Mouse (Mus musculus): Measurements from ENCODE around the gene Abca8a. TPM values are rescaled to one million over a fixed set of nuclear protein-coding genes. Genes with fewer than 3 reads are reported as not detected.
"Not testable (repeated sequence)": the region's sequence is repeated elsewhere in the genome, so short reads cannot be mapped to it uniquely, and the experiment has no call there.

Abca8a gene
- polyA plus RNA-seq, 1 experiment from 2014 or later, result 0.73 TPM

- Histone ChIP-seq H3K4me2 (no peak overlapping the region), H3K36me3 (no peaks in the 10 kb centered on the region), H3K9ac (no peak overlapping the region), H3K4me3 (no peak overlapping the region), H3K9me3 (no peaks in the 10 kb centered on the region), H3K27ac (replicated peaks) (no peak overlapping the region), H3K4me1 (replicated peaks) (no peaks in the 10 kb centered on the region), H3K27me3 (no peaks in the 10 kb centered on the region)
- 88% methylated on average over 3 of the region's 3 CpGs for WGBS
- ATAC-seq (ENCODE audit: low FRiP score, low read depth), result no peak
Observed at GRCm38 (mm10) chr11:110053681-110054080, 42.1 kb downstream of the Abca8a start.

DNA sequence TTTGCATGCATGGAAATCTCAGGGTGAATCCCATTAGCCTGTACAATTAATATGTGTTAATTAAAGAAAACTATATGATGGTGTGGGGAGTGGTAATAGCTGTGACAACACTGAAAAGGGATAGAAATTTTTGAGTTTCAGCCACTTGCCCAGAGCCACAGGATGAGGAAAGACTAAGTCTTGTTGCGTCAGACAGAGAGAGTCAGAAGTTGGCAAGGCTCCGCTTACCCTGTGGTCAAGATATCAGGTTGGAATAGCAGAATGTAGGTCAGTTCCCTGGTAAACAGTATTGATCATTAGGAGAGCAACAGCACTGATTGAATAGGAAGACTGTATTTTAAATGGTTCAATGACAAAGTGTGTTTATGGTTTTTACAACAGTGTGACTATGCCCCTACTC, 58.0 kb downstream of the Abca8a start:
- Histone ChIP-seq H3K36me3 (no peaks in the 10 kb centered on the region), H3K4me1 (replicated peaks) (no peaks in the 10 kb centered on the region), H3K27me3 (no peaks in the 10 kb centered on the region), H3K9ac (no peak overlapping the region), H3K9me3 (no peaks in the 10 kb centered on the region), H3K4me2 (no peak overlapping the region), H3K27ac (replicated peaks) (no peak overlapping the region), H3K4me3 (no peak overlapping the region)
- no peak for ATAC-seq (ENCODE audit: low FRiP score, low read depth)
- 99% methylated on average over 2 of the region's 2 CpGs for WGBS

DNA sequence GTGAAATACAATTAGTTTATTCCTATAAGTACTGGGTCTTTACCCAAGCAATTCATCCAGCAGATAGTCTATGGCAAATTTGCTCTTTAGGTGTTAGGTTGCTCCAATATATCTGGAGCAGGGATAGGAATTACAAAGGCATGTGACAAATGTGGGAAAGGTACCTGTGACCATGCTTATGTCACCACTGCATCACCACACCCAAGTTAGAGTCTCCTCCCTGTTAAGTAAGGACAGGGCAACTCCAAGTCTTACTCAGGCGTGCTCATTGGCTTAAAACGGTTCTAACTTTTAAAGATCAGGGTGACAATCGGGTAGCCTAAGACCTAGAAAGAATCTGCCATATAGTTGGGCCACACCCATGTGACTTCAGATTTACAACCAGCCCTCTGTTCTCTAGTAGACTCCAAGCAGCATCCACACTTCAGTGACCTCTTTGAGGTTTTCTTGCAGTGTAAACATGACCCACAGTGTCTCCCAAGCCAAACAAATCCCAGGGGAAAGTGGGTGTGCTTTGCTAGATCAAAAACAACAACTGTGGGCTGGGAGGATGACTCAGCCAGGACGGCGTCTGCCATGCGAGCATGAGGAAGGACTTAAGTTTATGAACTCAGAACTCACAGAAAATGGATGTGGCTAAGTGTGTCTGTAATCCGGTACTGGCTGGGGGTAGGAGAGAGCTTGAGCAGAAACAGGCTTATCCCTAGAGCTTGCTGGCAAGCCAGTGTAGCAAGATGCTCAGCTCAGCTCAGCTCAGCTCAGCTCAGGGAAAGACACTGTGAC, 66.7 kb downstream of the Abca8a start:
- Histone ChIP-seq H3K27ac (replicated peaks) (no peak overlapping the region), H3K36me3 (no peaks in the 10 kb centered on the region), H3K9me3 (no peaks in the 10 kb centered on the region), H3K27me3 (no peaks in the 10 kb centered on the region), H3K4me3 (no peak overlapping the region), H3K4me2 (no peak overlapping the region), H3K9ac (no peak overlapping the region), H3K4me1 (replicated peaks) (no peaks in the 10 kb centered on the region)
- no peak for ATAC-seq (ENCODE audit: low FRiP score, low read depth)
- 79% methylated on average over 7 of the region's 7 CpGs for WGBS

GRCm38 (mm10) chr11:110010836-110011546, 84.8 kb downstream of the Abca8a start:
- H3K27ac ChIP-seq (replicated peaks), result no peak overlapping the region
- WGBS, result 81% methylated on average over 2 of the region's 2 CpGs

GRCm38 (mm10) chr11:109995624-109996023, 100.2 kb downstream of the Abca8a start, which contains the start of gene Abca8b:
Gene Abca8b (minus strand): TSS chr11:109995845.
- WGBS, result under 1% methylated on average over 15 of the region's 15 CpGs
- peak within 1 kb of the TSS; percentile 81 for H3K4me2 ChIP-seq
- peak; percentile 94 for ATAC-seq (ENCODE audit: low FRiP score, low read depth)

More at GRCm38 (mm10) chr11:110010836-110011546, 84.8 kb downstream of the Abca8a start:
- Histone ChIP-seq H3K4me3 (no peak overlapping the region), H3K9ac (no peak overlapping the region), H3K9me3 (no peaks in the 10 kb centered on the region), H3K27me3 (no peaks in the 10 kb centered on the region), H3K4me2 (no peak overlapping the region), H3K36me3 (no peaks in the 10 kb centered on the region), H3K4me1 (replicated peaks) (no peaks in the 10 kb centered on the region)
- no peak for ATAC-seq (ENCODE audit: low FRiP score, low read depth)

DNA sequence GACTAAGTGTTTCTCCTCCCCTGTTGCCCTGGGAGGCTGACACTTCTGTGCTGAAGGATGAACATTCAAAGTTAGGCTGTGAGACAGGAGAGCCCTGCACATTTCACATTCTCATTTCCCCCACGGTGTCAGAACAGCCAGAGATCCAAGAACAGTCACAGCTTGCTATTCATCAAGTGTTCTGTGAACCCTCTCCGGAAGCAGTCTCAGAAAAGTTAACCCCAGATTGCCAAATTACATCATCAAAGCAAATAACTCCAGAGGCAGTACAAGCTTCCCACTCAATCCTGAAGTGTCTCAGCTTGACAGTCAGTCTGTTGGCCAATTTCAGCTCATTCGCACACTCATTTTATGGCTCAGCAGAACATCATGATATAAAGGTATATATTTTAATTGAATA, 100.8 kb downstream of the Abca8a start:
- peak overlapping the region; percentile 81 for H3K4me2 ChIP-seq
- no peaks in the 10 kb centered on the region for H3K36me3 ChIP-seq
- no peak overlapping the region for H3K9ac ChIP-seq
- no peaks in the 10 kb centered on the region for H3K27me3 ChIP-seq
- peak; percentile 55; the same call in 1 of the 2 replicates for ATAC-seq (ENCODE audit: low FRiP score, low read depth)
- H3K27ac ChIP-seq (replicated peaks), result 0 out of 2 replicates have a peak overlapping the region, but pooled peaks have one; percentile 13
- peaks cover 15% of the 10 kb centered on the region for H3K4me1 ChIP-seq (replicated peaks)
- H3K9me3 ChIP-seq, result no peaks in the 10 kb centered on the region
- WGBS, result 5% methylated on average over 3 of the region's 3 CpGs
- H3K4me3 ChIP-seq, result peak overlapping the region; percentile 47

More at GRCm38 (mm10) chr11:109995624-109996023, 100.2 kb downstream of the Abca8a start, which contains the start of gene Abca8b:
- peaks cover 15% of the 10 kb centered on the region for H3K4me1 ChIP-seq (replicated peaks)
- no peaks in the 10 kb centered on the region for H3K27me3 ChIP-seq
- no peaks in the 10 kb centered on the region for H3K9me3 ChIP-seq
- H3K27ac ChIP-seq (replicated peaks), result peak within 1 kb of the TSS; percentile 66
- H3K36me3 ChIP-seq, result no peaks in the 10 kb centered on the region
- peak within 1 kb of the TSS; percentile 52 for H3K9ac ChIP-seq
- H3K4me3 ChIP-seq, result peak within 1 kb of the TSS; percentile 47

DNA sequence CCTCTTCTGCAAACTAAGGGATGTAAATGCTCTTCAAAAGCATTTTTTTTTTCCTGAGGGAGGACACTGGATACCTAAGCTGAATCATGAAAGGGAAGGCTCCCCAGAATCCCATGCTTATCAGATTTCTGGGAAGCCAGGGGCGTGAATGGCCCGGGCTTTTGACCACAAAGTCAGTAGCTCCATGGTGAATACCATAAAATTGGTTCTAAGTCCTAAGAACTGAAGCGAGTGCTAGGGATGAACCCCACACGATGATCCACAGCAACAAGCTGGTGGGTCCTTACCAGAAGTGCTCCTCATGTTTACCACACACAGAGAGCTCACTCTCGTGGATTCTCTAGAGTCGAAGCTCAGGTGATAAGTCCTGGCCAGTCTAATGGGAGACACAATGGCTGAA, 101.8 kb downstream of the Abca8a start:
- ATAC-seq (ENCODE audit: low FRiP score, low read depth), result no peak
- Histone ChIP-seq H3K27me3 (no peaks in the 10 kb centered on the region), H3K9me3 (no peaks in the 10 kb centered on the region), H3K4me3 (no peak overlapping the region), H3K27ac (replicated peaks) (no peak overlapping the region), H3K4me2 (peak overlapping the region; percentile 81), H3K4me1 (replicated peaks) (peaks cover 15% of the 10 kb centered on the region), H3K9ac (no peak overlapping the region), H3K36me3 (no peaks in the 10 kb centered on the region)
- WGBS, result 71% methylated on average over 6 of the region's 6 CpGs

DNA sequence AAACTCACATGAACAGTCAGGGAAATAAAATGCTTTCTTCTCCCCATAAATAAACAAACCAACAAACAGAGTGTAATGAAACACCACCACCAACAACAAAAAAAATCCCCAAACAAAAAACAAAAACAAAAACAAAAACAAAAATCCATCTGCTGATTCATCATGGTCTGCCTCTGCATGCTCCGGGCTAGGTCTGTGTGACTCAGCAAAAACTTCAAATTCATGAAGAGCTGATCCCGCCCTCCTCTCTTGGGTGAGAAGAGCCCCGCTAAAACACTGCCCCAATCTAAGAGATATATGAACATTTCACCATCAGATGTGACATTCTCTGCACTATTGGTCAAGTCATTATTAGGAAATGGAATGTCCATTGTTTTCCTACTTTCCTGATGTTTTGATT, 104.5 kb downstream of the Abca8a start:
- Histone ChIP-seq H3K4me3 (no peak overlapping the region), H3K36me3 (no peaks in the 10 kb centered on the region), H3K4me2 (no peak overlapping the region), H3K9me3 (no peaks in the 10 kb centered on the region), H3K9ac (no peak overlapping the region), H3K27ac (replicated peaks) (no peak overlapping the region), H3K27me3 (no peaks in the 10 kb centered on the region), H3K4me1 (replicated peaks) (peaks cover 15% of the 10 kb centered on the region)
- ATAC-seq (ENCODE audit: low FRiP score, low read depth), result no peak
- 75% methylated on average over 3 of the region's 3 CpGs for WGBS

DNA sequence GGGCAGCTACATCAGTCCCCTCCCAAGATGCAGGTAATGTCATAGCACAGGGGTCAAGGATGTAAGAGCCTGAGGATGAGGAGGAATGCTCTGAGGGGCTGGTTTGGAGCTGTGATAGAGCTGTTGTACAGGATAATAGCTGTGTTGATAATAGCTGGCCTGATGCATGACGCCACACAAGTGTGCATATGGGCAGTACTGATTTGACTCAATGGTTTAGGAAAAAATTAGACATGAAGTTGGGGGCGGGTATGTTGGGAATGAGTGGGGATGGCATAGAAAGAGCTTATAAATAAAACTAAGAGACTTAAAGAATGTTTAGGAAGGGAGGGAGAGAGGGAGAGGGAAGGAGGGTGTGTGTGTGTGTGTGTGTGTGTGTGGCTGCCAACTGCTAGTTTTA, 105.5 kb downstream of the Abca8a start:
- no peak overlapping the region for H3K4me3 ChIP-seq
- no peaks in the 10 kb centered on the region for H3K36me3 ChIP-seq
- no peak overlapping the region for H3K27ac ChIP-seq (replicated peaks)
- H3K4me2 ChIP-seq, result no peak overlapping the region
- no peak for ATAC-seq (ENCODE audit: low FRiP score, low read depth)
- no peak overlapping the region for H3K9ac ChIP-seq
- no peaks in the 10 kb centered on the region for H3K27me3 ChIP-seq
- H3K9me3 ChIP-seq, result no peaks in the 10 kb centered on the region
- peaks cover 10% of the 10 kb centered on the region for H3K4me1 ChIP-seq (replicated peaks)
- WGBS, result 86% methylated on average over 2 of the region's 2 CpGs

GRCm38 (mm10) chr11:109988164-109988563, 107.6 kb downstream of the Abca8a start:
- H3K27ac ChIP-seq (replicated peaks), result no peak overlapping the region
- no peak overlapping the region for H3K9ac ChIP-seq
- no peaks in the 10 kb centered on the region for H3K36me3 ChIP-seq
- 67% methylated on average over 1 of the region's 1 CpGs for WGBS
- H3K4me1 ChIP-seq (replicated peaks), result no peaks in the 10 kb centered on the region
- H3K4me2 ChIP-seq, result no peak overlapping the region
- no peaks in the 10 kb centered on the region for H3K9me3 ChIP-seq
- ATAC-seq (ENCODE audit: low FRiP score, low read depth), result no peak
- no peaks in the 10 kb centered on the region for H3K27me3 ChIP-seq
- H3K4me3 ChIP-seq, result no peak overlapping the region

DNA sequence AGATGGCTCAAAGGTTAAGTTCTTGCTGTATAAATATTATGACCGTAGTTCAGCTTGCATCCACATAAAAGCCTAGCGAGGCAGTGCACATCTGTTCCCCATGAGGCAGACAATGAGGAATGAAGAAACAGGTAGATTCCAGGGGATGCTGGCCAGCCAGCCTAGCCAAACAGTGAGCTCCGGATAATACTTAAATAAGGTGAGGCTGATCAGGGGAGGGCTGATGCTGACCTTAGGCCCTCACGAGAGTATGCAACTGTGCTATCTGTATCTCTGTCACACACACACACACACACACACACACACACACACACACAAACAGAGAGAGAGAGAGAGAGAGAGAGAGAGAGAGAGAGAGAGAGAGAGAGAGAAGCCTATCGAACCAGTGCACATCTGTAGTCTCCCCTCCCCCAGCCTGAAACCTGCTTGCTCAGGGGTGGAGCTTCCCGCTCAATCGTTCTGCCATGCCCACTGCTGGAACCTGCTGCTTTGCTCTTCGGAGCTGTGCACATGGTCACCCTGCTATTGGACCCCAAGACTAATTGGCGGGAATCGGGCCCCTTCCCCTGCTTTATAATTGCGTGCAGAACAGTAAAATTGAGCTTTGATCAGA, 108.2 kb downstream of the Abca8a start:
- H3K4me1 ChIP-seq (replicated peaks); H3K27me3 ChIP-seq; H3K9me3 ChIP-seq; H3K4me2 ChIP-seq; H3K4me3 ChIP-seq; H3K27ac ChIP-seq (replicated peaks); H3K36me3 ChIP-seq; ATAC-seq (ENCODE audit: low FRiP score, low read depth): not testable (repeated sequence)
- H3K9ac ChIP-seq, result 0 out of 2 replicates have a peak overlapping the region, but pooled peaks have one; percentile 3
- WGBS, result 47% methylated on average over 10 of the region's 11 CpGs

DNA sequence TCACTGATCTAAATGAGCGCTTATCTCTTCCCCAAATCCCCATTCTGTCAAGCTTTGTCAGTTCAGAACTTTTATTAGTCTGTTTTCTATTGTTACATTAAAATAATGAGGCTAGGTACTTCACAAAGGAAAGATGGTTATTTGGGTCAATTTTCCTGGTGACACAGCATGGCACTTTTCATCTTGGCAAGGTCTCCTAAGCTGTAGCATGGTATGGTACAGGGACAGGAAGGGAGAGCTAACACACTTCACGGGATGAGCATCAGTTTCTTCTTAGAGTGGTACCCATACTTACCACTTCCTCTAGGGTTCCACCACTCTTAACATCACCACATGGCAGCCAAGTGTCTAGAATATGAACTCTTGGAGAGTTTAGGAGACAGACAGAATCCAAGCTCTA, 113.9 kb downstream of the Abca8a start:
- Histone ChIP-seq H3K9ac (no peak overlapping the region), H3K4me1 (replicated peaks) (no peaks in the 10 kb centered on the region), H3K27ac (replicated peaks) (no peak overlapping the region), H3K9me3 (no peaks in the 10 kb centered on the region), H3K4me2 (no peak overlapping the region), H3K27me3 (no peaks in the 10 kb centered on the region), H3K4me3 (no peak overlapping the region), H3K36me3 (peaks cover 6% of the 10 kb centered on the region; the same call in 1 of the 2 replicates)
- 90% methylated on average over 2 of the region's 2 CpGs for WGBS
- ATAC-seq (ENCODE audit: low FRiP score, low read depth), result no peak

Data from hindbrain, embryonic 15.5 days (tissue).